Mouse (Mus musculus): ENCODE results near the gene Shmt2. TPM values are rescaled to one million over a fixed set of nuclear protein-coding genes. Genes with fewer than 3 reads are reported as not detected.
A peak's percentile ranks its signal among the peaks of the same experiment; 100 is the strongest.

Shmt2 gene
- total and polyA plus RNA-seq, 2 experiments from 2014 or later = 51.5 to 109 TPM

DNA sequence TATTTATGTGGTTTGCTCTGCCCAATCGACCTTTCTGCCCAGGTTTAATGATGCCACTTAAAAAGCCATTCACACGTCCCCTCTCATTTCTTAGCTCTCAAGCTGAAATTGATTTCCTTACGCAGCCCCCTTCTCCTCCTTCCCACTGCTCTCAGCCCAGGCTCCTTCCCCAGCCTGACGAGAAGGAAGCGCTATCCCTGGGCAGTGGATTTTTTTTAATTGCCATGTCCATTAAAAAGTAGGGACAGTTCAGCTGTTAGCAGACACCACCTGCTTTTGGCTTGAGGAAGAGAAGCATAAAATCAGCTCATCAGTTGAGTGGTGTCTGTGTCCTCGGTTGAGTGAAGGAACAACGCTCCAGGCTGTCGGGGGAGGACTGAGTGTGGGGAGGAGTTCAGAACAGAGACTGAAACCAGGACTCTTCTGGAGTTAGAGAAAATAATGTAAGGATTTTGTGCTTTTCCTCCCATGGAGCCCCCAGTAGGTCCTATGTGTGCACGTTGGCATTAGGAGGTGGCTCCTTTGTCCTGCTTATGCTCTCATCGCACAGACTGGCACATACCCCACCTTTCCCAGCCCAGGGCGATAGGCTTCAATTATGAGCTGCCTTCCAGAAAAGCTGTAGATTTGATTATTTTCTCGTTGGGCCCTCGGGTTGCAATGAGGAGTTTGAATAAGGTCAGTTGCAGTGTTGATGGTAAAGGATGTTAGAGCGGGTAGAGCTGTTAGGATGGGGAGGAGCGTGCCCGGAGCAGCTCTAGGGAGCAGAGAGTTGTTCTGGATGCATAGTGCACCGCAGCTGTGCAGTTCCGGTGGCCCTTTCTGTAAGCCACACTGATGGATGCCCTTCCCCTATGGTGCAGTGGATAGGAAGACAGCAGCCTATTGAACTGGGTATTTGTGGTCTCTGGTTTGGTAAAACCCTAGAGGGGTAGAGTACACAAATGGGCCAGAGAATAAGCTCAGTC, 31.8 kb downstream of the Shmt2 start:
- no peak overlapping the region for H3K4me2 ChIP-seq (ENCODE audit: low read depth, low read length)
- H3K4me1 ChIP-seq (ENCODE audit: control insufficient read depth, insufficient read depth) = no peaks in the 10 kb centered on the region
- H3K9me3 ChIP-seq (replicated peaks; ENCODE audit: control insufficient read depth, low read length) = no peaks in the 10 kb centered on the region
- H3K9ac ChIP-seq (replicated peaks; ENCODE audit: low read depth, low read length) = no peak overlapping the region
- WGBS = 89% methylated on average over 18 of the region's 18 CpGs
- no peak for ATAC-seq (ENCODE audit: insufficient read depth, low read depth)
- TF ChIP-seq EP300 (IDR thresholded peaks at IDR 0.05; ENCODE audit: low read depth) = no peak
- no peak for TF ChIP-seq CTCF (IDR thresholded peaks at IDR 0.05; ENCODE audit: low read depth)
- H3K27ac ChIP-seq (ENCODE audit: low read depth) = no peak overlapping the region
- H3K36me3 ChIP-seq (replicated peaks; ENCODE audit: control insufficient read depth, insufficient read depth, low read length) = peaks cover 83% of the 10 kb centered on the region
- no peak for DNase-seq (ENCODE audit: low spot score)
- H3K4me3 ChIP-seq (ENCODE audit: low read depth, low read length) = no peak overlapping the region
- no peaks in the 10 kb centered on the region for H3K27me3 ChIP-seq (ENCODE audit: control insufficient read depth, insufficient read depth, low read length)

DNA sequence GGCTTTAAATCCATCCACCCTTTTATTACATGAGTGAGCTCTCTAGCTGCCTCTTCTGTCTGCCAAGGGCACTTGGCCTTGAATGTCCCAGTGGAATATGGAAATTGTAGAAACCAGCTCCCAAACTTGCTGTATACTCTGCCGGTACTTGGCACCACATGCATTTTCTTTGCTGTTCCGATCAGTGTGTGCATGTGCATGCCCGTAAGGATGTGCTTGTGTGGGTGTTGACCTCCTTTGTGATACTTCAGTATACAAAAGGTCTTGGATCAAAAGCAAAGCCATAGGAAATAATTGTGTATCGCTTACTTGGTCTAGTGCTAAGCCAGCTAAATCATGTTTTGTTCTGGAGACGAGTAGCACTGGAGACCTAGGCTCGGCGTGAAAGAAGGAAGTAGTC, 33.4 kb downstream of the Shmt2 start:
- H3K4me3 ChIP-seq (ENCODE audit: low read depth, low read length) = no peak overlapping the region
- H3K9ac ChIP-seq (replicated peaks; ENCODE audit: low read depth, low read length) = no peak overlapping the region
- H3K27ac ChIP-seq (ENCODE audit: low read depth) = no peak overlapping the region
- ATAC-seq (ENCODE audit: insufficient read depth, low read depth) = no peak
- TF ChIP-seq EP300 (IDR thresholded peaks at IDR 0.05; ENCODE audit: low read depth) (no peak), CTCF (IDR thresholded peaks at IDR 0.05; ENCODE audit: low read depth) (no peak)
- WGBS = 80% methylated on average over 7 of the region's 7 CpGs
- no peaks in the 10 kb centered on the region for H3K4me1 ChIP-seq (ENCODE audit: control insufficient read depth, insufficient read depth)
- no peak for DNase-seq (ENCODE audit: low spot score)
- no peak overlapping the region for H3K4me2 ChIP-seq (ENCODE audit: low read depth, low read length)
- H3K9me3 ChIP-seq (replicated peaks; ENCODE audit: control insufficient read depth, low read length) = no peaks in the 10 kb centered on the region
- no peaks in the 10 kb centered on the region for H3K27me3 ChIP-seq (ENCODE audit: control insufficient read depth, insufficient read depth, low read length)
- H3K36me3 ChIP-seq (replicated peaks; ENCODE audit: control insufficient read depth, insufficient read depth, low read length) = peaks cover 85% of the 10 kb centered on the region

GRCm38 (mm10) chr10:127485235-127485634, 37.0 kb downstream of the Shmt2 start:
- H3K27me3 ChIP-seq (ENCODE audit: control insufficient read depth, insufficient read depth, low read length) = no peaks in the 10 kb centered on the region
- H3K9me3 ChIP-seq (replicated peaks; ENCODE audit: control insufficient read depth, low read length) = no peaks in the 10 kb centered on the region
- no peaks in the 10 kb centered on the region for H3K4me1 ChIP-seq (ENCODE audit: control insufficient read depth, insufficient read depth)
- H3K36me3 ChIP-seq (replicated peaks; ENCODE audit: control insufficient read depth, insufficient read depth, low read length) = peaks cover 70% of the 10 kb centered on the region
- ATAC-seq (ENCODE audit: insufficient read depth, low read depth) (no peak), DNase-seq (ENCODE audit: low spot score) (no peak)
- H3K4me2 ChIP-seq (ENCODE audit: low read depth, low read length) = no peak overlapping the region
- H3K4me3 ChIP-seq (ENCODE audit: low read depth, low read length) = no peak overlapping the region
- no peak for TF ChIP-seq EP300 (IDR thresholded peaks at IDR 0.05; ENCODE audit: low read depth)
- H3K27ac ChIP-seq (ENCODE audit: low read depth) = no peak overlapping the region
- 76% methylated on average over 10 of the region's 10 CpGs for WGBS
- H3K9ac ChIP-seq (replicated peaks; ENCODE audit: low read depth, low read length) = no peak overlapping the region

DNA sequence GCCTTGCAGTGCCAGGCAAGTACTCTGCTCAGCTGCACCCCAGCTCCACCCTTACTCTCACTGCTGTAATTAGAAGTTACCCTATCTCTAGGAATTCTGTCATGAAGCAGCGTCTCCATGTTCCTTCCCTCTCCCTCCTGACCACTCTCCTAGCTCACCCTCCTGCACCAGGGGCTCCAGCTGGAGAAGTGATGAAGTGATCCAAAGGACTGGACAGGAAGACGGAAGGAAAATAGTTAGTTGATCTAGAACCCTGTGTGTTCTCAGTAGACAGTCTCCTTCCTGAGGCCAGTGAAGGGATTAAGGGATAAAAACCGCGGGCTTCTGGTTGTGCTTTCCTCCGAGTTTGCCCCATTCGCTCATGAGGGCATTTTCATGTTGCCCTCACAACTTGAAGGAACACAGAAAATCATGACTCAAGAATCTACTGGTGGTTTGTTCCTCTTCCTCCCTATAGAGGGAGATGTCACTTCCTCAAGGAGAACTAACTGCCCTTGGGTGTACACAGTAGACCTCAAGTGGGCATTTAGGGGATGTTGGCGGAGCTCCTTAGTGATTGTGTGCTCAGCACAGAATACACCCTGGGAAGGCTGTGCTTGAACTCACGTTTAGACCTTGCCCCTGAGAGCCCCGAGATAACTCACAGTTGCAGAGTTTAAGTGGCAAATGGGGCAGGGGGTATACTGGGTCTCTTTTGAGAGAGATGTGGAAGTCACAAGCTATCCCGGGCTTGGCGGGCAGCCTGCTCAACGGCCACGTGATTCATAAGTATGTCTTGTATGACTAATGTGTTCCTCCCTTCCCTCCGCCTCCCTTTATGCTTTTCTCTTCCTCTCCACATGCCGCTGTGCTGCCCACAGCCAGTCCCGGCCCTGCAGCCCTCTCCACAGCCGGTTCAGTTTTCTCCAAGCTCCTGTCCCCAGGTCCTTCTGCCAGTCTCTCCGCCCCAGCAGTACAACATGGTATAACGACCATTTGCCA, 41.1 kb downstream of the Shmt2 start:
- DNase-seq (ENCODE audit: low spot score) (peak; percentile 26), ATAC-seq (ENCODE audit: insufficient read depth, low read depth) (peak; percentile 41; the same call in 1 of the 2 replicates)
- H3K36me3 ChIP-seq (replicated peaks; ENCODE audit: control insufficient read depth, insufficient read depth, low read length) = peaks cover 68% of the 10 kb centered on the region
- no peaks in the 10 kb centered on the region for H3K27me3 ChIP-seq (ENCODE audit: control insufficient read depth, insufficient read depth, low read length)
- no peaks in the 10 kb centered on the region for H3K9me3 ChIP-seq (replicated peaks; ENCODE audit: control insufficient read depth, low read length)
- no peak overlapping the region for H3K9ac ChIP-seq (replicated peaks; ENCODE audit: low read depth, low read length)
- 68% methylated on average over 19 of the region's 19 CpGs for WGBS
- H3K4me1 ChIP-seq (ENCODE audit: control insufficient read depth, insufficient read depth) = no peaks in the 10 kb centered on the region
- H3K4me2 ChIP-seq (ENCODE audit: low read depth, low read length) = no peak overlapping the region
- no peak overlapping the region for H3K4me3 ChIP-seq (ENCODE audit: low read depth, low read length)
- no peak for TF ChIP-seq EP300 (IDR thresholded peaks at IDR 0.05; ENCODE audit: low read depth)
- no peak for TF ChIP-seq CTCF (IDR thresholded peaks at IDR 0.05; ENCODE audit: low read depth)
- H3K27ac ChIP-seq (ENCODE audit: low read depth) = no peak overlapping the region

DNA sequence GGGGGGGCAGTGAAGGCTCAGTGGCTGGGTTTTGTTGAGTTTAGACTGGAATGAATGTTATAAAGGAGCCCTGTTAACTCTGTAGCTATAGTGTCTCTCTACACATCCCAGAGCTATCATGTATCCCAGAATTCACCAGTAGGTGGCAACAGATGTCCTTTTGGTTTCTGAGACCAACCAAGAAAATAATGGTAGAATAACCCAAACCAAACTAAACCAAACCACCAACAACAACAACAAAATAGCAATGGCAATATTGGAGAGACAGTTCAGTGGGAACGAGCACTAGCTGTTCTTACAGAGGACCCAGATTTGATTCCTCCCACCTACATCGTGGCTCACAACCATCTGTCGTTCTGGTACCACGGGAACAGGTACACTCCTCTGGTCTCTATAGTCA, 43.1 kb downstream of the Shmt2 start:
- H3K4me1 ChIP-seq (ENCODE audit: control insufficient read depth, insufficient read depth) = no peaks in the 10 kb centered on the region
- no peaks in the 10 kb centered on the region for H3K9me3 ChIP-seq (replicated peaks; ENCODE audit: control insufficient read depth, low read length)
- 94% methylated on average over 4 of the region's 4 CpGs for WGBS
- no peak overlapping the region for H3K27ac ChIP-seq (ENCODE audit: low read depth)
- peaks cover 65% of the 10 kb centered on the region for H3K36me3 ChIP-seq (replicated peaks; ENCODE audit: control insufficient read depth, insufficient read depth, low read length)
- no peak overlapping the region for H3K4me2 ChIP-seq (ENCODE audit: low read depth, low read length)
- H3K4me3 ChIP-seq (ENCODE audit: low read depth, low read length) = no peak overlapping the region
- DNase-seq (ENCODE audit: low spot score) = no peak
- no peaks in the 10 kb centered on the region for H3K27me3 ChIP-seq (ENCODE audit: control insufficient read depth, insufficient read depth, low read length)
- ATAC-seq (ENCODE audit: insufficient read depth, low read depth) = no peak
- TF ChIP-seq CTCF (IDR thresholded peaks at IDR 0.05; ENCODE audit: low read depth) (peak; percentile 54), EP300 (IDR thresholded peaks at IDR 0.05; ENCODE audit: low read depth) (no peak)
- no peak overlapping the region for H3K9ac ChIP-seq (replicated peaks; ENCODE audit: low read depth, low read length)

Measured in heart, postnatal 0 days (tissue).